Mouse (Mus musculus): ENCODE measurements around the gene Efl1.

Efl1 gene

GRCm38 (mm10) chr7:82812186-82813155 is 164.1 kb downstream of the Efl1 start:
- no peak for DNase-seq (ENCODE audit: low spot score in 2 of 2)

GRCm38 (mm10) chr7:82819541-82819940 is 171.1 kb downstream of the Efl1 start:
- no peak for DNase-seq (ENCODE audit: low spot score in 2 of 2)

GRCm38 (mm10) chr7:82820661-82821060 is 172.2 kb downstream of the Efl1 start:
- DNase-seq (ENCODE audit: low spot score in 2 of 2): no peak

GRCm38 (mm10) chr7:82821501-82821900 is 173.1 kb downstream of the Efl1 start:
- DNase-seq (ENCODE audit: low spot score in 2 of 2): no peak

GRCm38 (mm10) chr7:82822528-82822927 is 174.1 kb downstream of the Efl1 start:
- no peak for DNase-seq (ENCODE audit: low spot score in 2 of 2)

Measured in frontal cortex, postnatal 25 days (tissue).